Mouse (Mus musculus) hindbrain, postnatal 0 days (tissue): ENCODE measurements at regions not wholly inside any gene's neighbourhood (a gene's known extent, or its start where the extent isn't known, plus 50 kb on each side); places are given as distances from the start of the nearest gene placed in this dataset.
A peak's percentile ranks its signal among the peaks of the same experiment; 100 is the strongest.

Experiments
- ATAC-seq: fragments of 200-750 bp; cut with Nextera tagmentation; 2 replicates; pipeline ENCODE4 v1.8.0; 2017; ENCODE audit warnings: mild to moderate bottlenecking, moderate TSS enrichment, moderate library complexity
- DNase-seq: peaks from one replicate; pipeline ENCODE4 v3.0.0-alpha.2; 2015; ENCODE audit warnings: low spot score
- H3K27ac ChIP-seq: fragments of 300-500 bp; sonication (generic); 2 replicates; pipeline ENCODE4 v1.5.1; 2014; ENCODE audit warnings: mild to moderate bottlenecking
- H3K27me3 ChIP-seq: fragments of 300-500 bp; sonication (generic); 2 replicates; pipeline ENCODE4 v1.6.1; 2014; ENCODE audit warnings: low read length, mixed read lengths; ENCODE audit not compliant: insufficient read depth
- H3K36me3 ChIP-seq: fragments of 300-500 bp; sonication (generic); 2 replicates; pipeline ENCODE4 v1.6.1; 2014; ENCODE audit warnings: low read length, mixed read lengths; ENCODE audit not compliant: insufficient read depth
- H3K4me1 ChIP-seq: fragments of 300-500 bp; sonication (generic); 2 replicates; pipeline ENCODE4 v1.6.1; 2014; ENCODE audit warnings: antibody characterized with exemption, low read length, mixed read lengths; ENCODE audit not compliant: insufficient read depth
- H3K4me2 ChIP-seq: fragments of 300-500 bp; sonication (generic); 2 replicates; pipeline ENCODE4 v1.6.1; 2014; ENCODE audit warnings: low read depth, mild to moderate bottlenecking, low read length, moderate library complexity, mixed read lengths
- H3K4me3 ChIP-seq: fragments of 300-500 bp; sonication (generic); 2 replicates; pipeline ENCODE4 v1.5.1; 2014; ENCODE audit warnings: low read length
- H3K9ac ChIP-seq: fragments of 300-500 bp; sonication (generic); replicated peaks from 2 replicates; pipeline ENCODE4 v1.6.1; 2014; ENCODE audit warnings: mild to moderate bottlenecking, low read length, moderate library complexity, mixed read lengths
- H3K9me3 ChIP-seq: fragments of 300-500 bp; sonication (generic); 2 replicates; pipeline ENCODE4 v1.6.1; 2016; ENCODE audit warnings: low read length, mixed read lengths
- CTCF ChIP-seq: IDR thresholded peaks from 2 replicates; pipeline ENCODE4 v1.5.1; 2016; ENCODE audit warnings: antibody characterized with exemption, control low read depth, low read depth
- WGBS: fragments of 180-500 bp; shearing (Covaris S2); extraction: QIAGEN DNeasy Blood & Tissue Kit; methylation state at CpG from one replicate; pipeline ENCODE4 v1.1.7; 2014; 5-methylcytosine and 5-hydroxymethylcytosine counted together

- Histone ChIP-seq H3K27me3 (no peaks in the 10 kb centered on the region), H3K4me2 (no peak overlapping the region), H3K36me3 (no peaks in the 10 kb centered on the region), H3K27ac (no peak overlapping the region), H3K9ac (no peak overlapping the region), H3K4me3 (no peak overlapping the region), H3K9me3 (no peaks in the 10 kb centered on the region), H3K4me1 (no peaks in the 10 kb centered on the region; the same call in 1 of the 2 replicates)
- 83% methylated on average over 12 of the region's 12 CpGs for WGBS
- ATAC-seq: no peak
- TF ChIP-seq CTCF: no peak
- DNase-seq: no peak
Measured at GRCm38 (mm10) chr5:97656167-97656924, 199.5 kb upstream of the Gk2 start.

DNA sequence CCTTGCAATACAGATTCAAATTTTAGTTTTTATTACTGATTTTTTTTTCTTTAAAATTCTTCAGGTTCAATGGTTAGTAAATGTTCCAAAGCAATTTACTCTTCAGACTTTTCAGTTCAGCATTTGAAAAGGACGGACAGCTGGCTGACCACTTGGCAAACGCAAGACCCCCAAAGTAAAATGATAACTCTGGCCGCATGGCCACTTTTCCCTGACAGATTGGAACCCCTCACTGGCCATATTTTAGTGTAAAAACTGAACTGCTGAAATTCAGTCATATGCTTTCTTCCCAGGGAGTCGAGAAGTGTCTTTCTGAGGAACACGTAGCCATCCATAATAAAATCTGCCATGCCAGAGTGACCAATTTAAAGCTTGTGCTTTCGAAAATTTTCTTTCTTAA lies 198.4 kb upstream of the Gk2 start:
- H3K36me3 ChIP-seq: no peaks in the 10 kb centered on the region
- no peak overlapping the region for H3K9ac ChIP-seq
- H3K27ac ChIP-seq: no peak overlapping the region
- ATAC-seq (no peak), DNase-seq (peak; percentile 8)
- H3K9me3 ChIP-seq: no peaks in the 10 kb centered on the region
- no peak overlapping the region for H3K4me2 ChIP-seq
- 65% methylated on average over 6 of the region's 6 CpGs for WGBS
- no peak overlapping the region for H3K4me3 ChIP-seq
- H3K4me1 ChIP-seq: no peaks in the 10 kb centered on the region; the same call in 1 of the 2 replicates
- TF ChIP-seq CTCF: no peak
- no peaks in the 10 kb centered on the region for H3K27me3 ChIP-seq

- 38% methylated on average over 12 of the region's 12 CpGs for WGBS
- H3K9me3 ChIP-seq: no peaks in the 10 kb centered on the region
- H3K4me1 ChIP-seq: no peaks in the 10 kb centered on the region; the same call in 1 of the 2 replicates
- ATAC-seq (no peak), DNase-seq (no peak)
- H3K4me3 ChIP-seq: peak overlapping the region; percentile 2; the same call in 1 of the 2 replicates
- H3K36me3 ChIP-seq: no peaks in the 10 kb centered on the region
- H3K27me3 ChIP-seq: no peaks in the 10 kb centered on the region
- peak overlapping the region; percentile 19; the same call in 1 of the 2 replicates for H3K4me2 ChIP-seq
- H3K9ac ChIP-seq: no peak overlapping the region
- TF ChIP-seq CTCF: no peak
- H3K27ac ChIP-seq: no peak overlapping the region
Measured at GRCm38 (mm10) chr5:97654414-97654813, 197.6 kb upstream of the Gk2 start.

DNA sequence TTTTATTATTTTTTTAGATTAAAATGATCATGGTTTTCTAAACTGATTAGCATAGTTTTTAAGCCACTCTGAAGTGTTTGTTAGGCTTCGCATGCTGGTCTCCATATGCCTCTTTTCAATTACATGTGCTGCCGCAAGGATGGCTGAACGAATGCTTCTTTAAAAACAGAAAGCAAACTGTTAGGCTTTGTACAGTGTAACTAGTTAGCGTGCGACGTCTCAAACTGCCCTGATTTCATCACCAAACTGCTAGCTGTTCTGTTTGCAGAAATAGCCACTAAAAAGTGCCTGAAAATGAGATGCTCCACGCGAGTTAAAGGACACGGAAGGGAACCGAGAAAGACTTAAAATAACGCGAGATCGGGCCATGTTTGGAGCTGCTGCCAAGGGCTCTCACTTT lies 185.4 kb upstream of the Gk2 start:
- DNase-seq: no peak
- H3K4me2 ChIP-seq: no peak overlapping the region

GRCm38 (mm10) chr5:97641646-97642045 lies 184.8 kb upstream of the Gk2 start:
- Histone ChIP-seq H3K4me1 (no peaks in the 10 kb centered on the region), H3K36me3 (no peaks in the 10 kb centered on the region), H3K27me3 (no peaks in the 10 kb centered on the region), H3K27ac (no peak overlapping the region), H3K9ac (no peak overlapping the region), H3K4me2 (no peak overlapping the region), H3K9me3 (no peaks in the 10 kb centered on the region), H3K4me3 (no peak overlapping the region)
- 85% methylated on average over 12 of the region's 12 CpGs for WGBS
- ATAC-seq (no peak), DNase-seq (no peak)
- no peak for TF ChIP-seq CTCF

More for the DNA sequence above, 185.4 kb upstream of the Gk2 start:
- 82% methylated on average over 13 of the region's 13 CpGs for WGBS
- Histone ChIP-seq H3K9ac (no peak overlapping the region), H3K9me3 (no peaks in the 10 kb centered on the region), H3K36me3 (no peaks in the 10 kb centered on the region), H3K4me3 (no peak overlapping the region), H3K27me3 (no peaks in the 10 kb centered on the region), H3K27ac (no peak overlapping the region), H3K4me1 (no peaks in the 10 kb centered on the region)
- no peak for ATAC-seq
- TF ChIP-seq CTCF: no peak

DNA sequence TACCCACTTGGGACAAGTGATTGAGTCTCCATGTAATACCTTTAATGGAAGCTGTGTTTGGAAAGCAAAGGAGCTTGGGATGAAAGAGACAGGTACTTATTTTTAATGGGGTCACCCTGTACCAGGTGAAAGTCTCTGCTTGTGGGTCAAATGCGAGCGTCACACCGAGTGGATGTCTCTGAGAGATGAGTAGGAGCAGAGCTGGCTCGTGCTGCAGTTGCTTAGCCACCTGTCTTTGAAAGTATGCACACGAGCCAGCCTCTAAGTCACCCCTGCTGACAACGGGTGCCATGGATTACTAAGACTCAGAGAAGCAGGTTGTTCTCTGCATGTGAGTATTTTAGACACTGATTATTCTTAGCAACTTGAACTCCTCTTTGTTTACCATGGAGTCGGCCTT lies 179.5 kb upstream of the Gk2 start:
- Histone ChIP-seq H3K9ac (no peak overlapping the region), H3K36me3 (no peaks in the 10 kb centered on the region), H3K4me3 (no peak overlapping the region), H3K27me3 (no peaks in the 10 kb centered on the region), H3K4me1 (no peaks in the 10 kb centered on the region), H3K27ac (no peak overlapping the region), H3K4me2 (no peak overlapping the region), H3K9me3 (no peaks in the 10 kb centered on the region)
- ATAC-seq (no peak), DNase-seq (no peak)
- TF ChIP-seq CTCF: no peak
- 64% methylated on average over 7 of the region's 7 CpGs for WGBS

DNA sequence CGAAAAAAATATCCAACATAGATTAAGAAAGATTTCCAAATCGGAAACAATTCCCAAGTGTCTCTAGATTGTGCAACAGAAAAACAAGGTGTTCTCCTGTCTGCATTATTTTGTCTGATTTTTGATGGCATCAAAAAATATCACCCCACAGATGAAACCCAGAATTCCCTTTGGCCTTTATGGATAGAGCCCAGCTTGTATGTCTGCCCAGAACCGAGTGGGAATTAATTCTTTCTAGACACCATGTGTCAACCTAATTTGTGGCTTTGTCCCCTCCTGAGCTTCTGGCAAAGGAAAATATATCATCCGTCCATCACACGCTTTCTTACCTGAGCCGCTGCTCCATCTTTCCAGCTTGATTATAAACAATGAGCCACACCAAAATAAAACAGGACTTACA lies 176.9 kb upstream of the Gk2 start:
- H3K9me3 ChIP-seq: no peaks in the 10 kb centered on the region
- H3K27me3 ChIP-seq: no peaks in the 10 kb centered on the region
- H3K36me3 ChIP-seq: no peaks in the 10 kb centered on the region
- H3K4me2 ChIP-seq: no peak overlapping the region
- WGBS: 56% methylated on average over 6 of the region's 6 CpGs
- no peak for TF ChIP-seq CTCF
- no peak overlapping the region for H3K4me3 ChIP-seq
- DNase-seq: peak; percentile 64
- H3K27ac ChIP-seq: no peak overlapping the region
- ATAC-seq: no peak
- H3K9ac ChIP-seq: no peak overlapping the region
- no peaks in the 10 kb centered on the region for H3K4me1 ChIP-seq
